Mouse (Mus musculus) lung, adult 18-20 months (tissue): ENCODE measurements at regions not wholly inside any gene's neighbourhood (a gene's known extent, or its start where the extent isn't known, plus 50 kb on each side); places are given as distances from the start of the nearest gene placed in this dataset.

Source experiments
- DNase-seq, 2 experiments: peaks; one replicate each; pipeline ENCODE4 v3.0.0; 2022; ENCODE audit warnings: mixed read lengths in 2 of 2

- no peak for DNase-seq
Observed at GRCm38 (mm10) chr8:66756639-66757038, 59.6 kb downstream of the Npy1r start.

- no peak for DNase-seq
Observed at GRCm38 (mm10) chr8:66757830-66758229, 60.8 kb downstream of the Npy1r start.

DNA sequence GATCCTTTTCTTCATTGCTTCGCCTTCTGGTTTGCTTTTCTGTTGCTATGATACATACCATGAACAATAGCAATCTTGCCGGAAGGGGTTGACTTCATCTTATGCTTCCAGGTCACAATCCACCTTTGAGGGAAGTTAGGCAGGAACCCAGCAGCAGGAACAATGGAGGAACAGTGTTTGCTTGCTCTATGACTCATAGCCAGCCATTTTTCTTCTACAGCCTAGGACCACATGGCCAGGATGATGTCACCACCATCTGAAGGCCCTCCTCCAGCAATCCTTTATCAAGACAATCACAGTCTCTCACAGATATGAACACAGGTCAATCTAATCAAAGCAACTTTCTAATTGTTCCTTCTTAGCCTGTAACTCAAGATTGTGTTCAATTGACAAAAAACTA lies 61.5 kb downstream of the Npy1r start:
- no peak for DNase-seq

DNA sequence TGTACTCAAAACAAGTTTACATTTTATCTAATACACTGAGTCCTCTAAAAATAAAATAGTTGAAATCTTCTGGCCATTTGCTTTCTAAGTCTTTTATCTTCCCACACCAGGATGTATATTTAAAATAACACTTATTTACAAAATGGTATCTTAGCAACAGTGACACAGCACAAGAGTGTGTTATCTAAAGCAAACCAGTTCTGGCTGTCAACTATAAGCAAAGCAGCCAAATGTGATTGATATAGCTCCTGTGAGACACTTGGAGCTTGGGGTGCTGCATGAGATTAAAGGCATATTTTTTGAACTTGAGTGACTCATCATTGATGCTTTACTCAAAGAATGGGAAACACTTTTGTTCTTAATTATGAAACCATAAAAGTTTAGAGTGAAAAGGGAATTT lies 62.7 kb downstream of the Npy1r start:
- no peak for DNase-seq

GRCm38 (mm10) chr8:66760958-66761583 lies 64.1 kb downstream of the Npy1r start:
- DNase-seq = no peak

DNA sequence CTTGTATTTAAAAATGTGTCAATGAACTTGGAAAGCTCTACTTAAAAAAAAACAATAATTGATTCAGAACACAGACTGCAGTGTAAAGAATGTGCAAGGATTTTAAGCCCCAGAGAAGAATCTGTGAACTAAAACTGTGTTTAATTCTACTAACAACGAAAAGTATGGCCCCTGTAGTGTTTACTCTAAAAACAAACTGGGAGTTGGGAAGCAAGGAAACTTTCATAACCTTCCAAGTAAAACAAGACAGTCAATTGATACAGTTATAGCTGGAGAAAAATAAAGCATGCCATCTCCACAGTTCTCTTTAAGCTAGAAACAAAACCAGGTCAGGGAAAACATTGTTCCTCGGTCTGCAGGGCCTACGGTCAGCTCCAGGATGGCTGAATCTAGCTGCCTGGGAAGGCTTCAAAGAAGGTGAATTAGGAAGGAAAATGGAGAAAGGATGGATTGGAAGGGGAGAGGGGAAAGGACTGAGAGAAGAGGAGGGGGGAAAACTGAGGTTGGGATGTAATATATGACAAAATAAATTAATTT lies 68.1 kb downstream of the Npy1r start:
- DNase-seq = no peak

DNA sequence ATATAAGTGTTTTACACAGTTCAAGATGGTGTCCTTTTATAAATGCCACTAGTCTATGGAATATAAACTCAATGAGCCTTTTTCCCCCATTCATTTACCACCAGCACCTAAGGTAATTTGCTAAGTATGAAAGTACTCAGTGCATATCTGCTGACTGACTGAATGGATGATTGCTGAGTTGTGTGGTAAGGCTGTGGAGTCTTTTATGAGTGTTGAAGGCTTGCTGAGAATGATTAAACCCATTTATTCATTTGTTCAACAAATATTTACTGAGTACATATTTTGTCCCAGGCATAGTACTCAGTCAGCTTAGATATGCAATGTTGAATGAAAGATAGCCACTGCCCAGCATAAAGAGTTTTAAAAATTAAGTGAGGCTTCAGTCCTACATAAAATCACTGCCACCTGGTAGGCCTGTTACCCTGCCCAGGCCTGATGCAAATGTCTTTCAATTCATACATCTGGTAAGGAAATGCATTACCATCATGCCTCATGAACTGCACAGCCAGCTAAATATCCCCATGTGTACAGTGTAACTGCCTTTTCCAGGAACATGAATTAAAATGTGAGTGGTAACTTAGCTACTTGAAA lies 71.5 kb downstream of the Npy1r start:
- DNase-seq = no peak

DNA sequence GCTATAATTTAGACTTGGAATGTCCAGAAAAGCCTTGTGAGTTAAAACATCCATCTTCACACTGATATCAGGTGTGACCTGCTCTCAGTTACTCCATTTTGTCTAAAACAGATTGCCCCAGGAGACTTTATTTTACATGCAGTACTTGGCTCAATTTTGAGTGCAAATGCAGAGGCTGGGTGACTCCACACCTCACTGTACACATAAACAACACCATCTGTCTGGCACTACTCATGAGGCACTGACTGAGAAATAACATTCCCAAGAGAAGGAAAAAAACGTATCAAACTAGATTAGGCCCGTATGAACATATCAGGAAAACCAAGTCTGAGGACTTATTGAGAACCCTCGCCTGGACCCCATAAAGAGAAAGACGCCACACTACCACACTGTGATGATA lies 74.1 kb downstream of the Npy1r start:
- no peak for DNase-seq

DNA sequence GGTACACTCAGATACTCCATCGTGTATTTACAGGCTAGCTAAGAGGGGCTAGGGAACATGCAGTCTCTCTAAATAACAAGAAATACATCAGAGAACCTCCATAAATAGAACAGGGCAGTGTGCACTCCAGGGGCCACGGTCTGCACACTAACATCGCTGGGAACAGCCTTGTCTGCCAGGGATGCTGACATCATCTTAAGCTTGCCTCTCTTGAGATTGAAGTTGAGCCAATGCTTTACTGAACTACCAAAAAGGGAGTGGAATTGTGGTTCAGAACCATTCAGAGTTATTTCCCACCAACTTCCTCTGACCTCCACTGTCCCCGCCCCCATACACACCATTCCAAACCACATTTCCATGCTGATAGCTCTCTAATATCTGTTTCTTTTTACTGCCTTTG lies 75.7 kb downstream of the Npy1r start:
- DNase-seq = peak in 1 of 2 experiments; percentile 3

- DNase-seq = peak in 1 of 2 experiments; percentile 27
Observed at GRCm38 (mm10) chr8:66777115-66777877, 80.3 kb downstream of the Npy1r start.

- no peak for DNase-seq
Observed at GRCm38 (mm10) chr8:66779622-66780021, 80.4 kb upstream of the Naf1 start.

GRCm38 (mm10) chr8:66782656-66783055 lies 77.4 kb upstream of the Naf1 start:
- DNase-seq = no peak

GRCm38 (mm10) chr8:66785996-66786395 lies 74.0 kb upstream of the Naf1 start:
- DNase-seq = no peak
